Mouse (Mus musculus) limb, embryonic 15.5 days (tissue): ENCODE data around the gene Mrpl33. TPM values are rescaled to one million over a fixed set of nuclear protein-coding genes. Genes with fewer than 3 reads are reported as not detected.

Experiments
- ATAC-seq: fragments of 200-750 bp; cut with Nextera tagmentation; 2 replicates; pipeline ENCODE4 v1.8.0; 2017; ENCODE audit warnings: low read depth, moderate TSS enrichment; ENCODE audit not compliant: insufficient number of reproducible peaks, low FRiP score, low TSS enrichment
- H3K27ac ChIP-seq: fragments of 300-500 bp; sonication (generic); 2 replicates; pipeline ENCODE4 v1.5.1; 2015; ENCODE audit warnings: moderate library complexity, mild to moderate bottlenecking, inconsistent platforms
- H3K27me3 ChIP-seq: fragments of 300-500 bp; sonication (generic); 2 replicates; pipeline ENCODE4 v1.6.1; 2015; ENCODE audit warnings: inconsistent platforms
- H3K36me3 ChIP-seq: fragments of 300-500 bp; sonication (generic); 2 replicates; pipeline ENCODE4 v1.6.1; 2015; ENCODE audit warnings: inconsistent platforms
- H3K4me1 ChIP-seq: fragments of 300-500 bp; sonication (generic); 2 replicates; pipeline ENCODE4 v1.6.1; 2015; ENCODE audit warnings: inconsistent platforms
- H3K4me2 ChIP-seq: fragments of 300-500 bp; sonication (generic); 2 replicates; pipeline ENCODE4 v1.6.1; 2015; ENCODE audit warnings: mild to moderate bottlenecking, inconsistent platforms
- H3K4me3 ChIP-seq: fragments of 300-500 bp; sonication (generic); 2 replicates; pipeline ENCODE4 v1.5.1; 2015; ENCODE audit warnings: mild to moderate bottlenecking, inconsistent platforms
- H3K9ac ChIP-seq: fragments of 300-500 bp; sonication (generic); 2 replicates; pipeline ENCODE4 v1.6.1; 2015; ENCODE audit warnings: inconsistent platforms
- H3K9me3 ChIP-seq: fragments of 300-500 bp; sonication (generic); 2 replicates; pipeline ENCODE4 v1.6.1; 2016; ENCODE audit warnings: inconsistent platforms
- WGBS: fragments of 180-500 bp; shearing (Covaris S2); methylation state at CpG from one replicate; pipeline ENCODE4 v1.1.7; 2015; 5-methylcytosine and 5-hydroxymethylcytosine counted together
- polyA plus RNA-seq: library from polyadenylated mRNA; unstranded; fragments of >200 nt; fragmentation: Nextera tagmentation; extraction: Ambion mirVana; gene quantifications from 2 replicates; pipeline ENCODE4 v1.2.1, GENCODE M21; 2015

Mrpl33 gene
- polyA plus RNA-seq, 1 experiment from 2014 or later: 278 TPM

GRCm38 (mm10) chr5:31645798-31646197 is 49.1 kb downstream of the Mrpl33 start:
- Histone ChIP-seq H3K36me3 (peaks cover 6% of the 10 kb centered on the region), H3K4me1 (0 out of 2 replicates have a peak, but pooled peaks cover 2% of the 10 kb centered on the region), H3K9ac (no peak overlapping the region), H3K4me2 (no peak overlapping the region), H3K27me3 (no peaks in the 10 kb centered on the region), H3K4me3 (no peak overlapping the region), H3K27ac (no peak overlapping the region), H3K9me3 (no peaks in the 10 kb centered on the region)
- WGBS: 85% methylated on average over 6 of the region's 6 CpGs
- ATAC-seq: no peak

- 0 out of 2 replicates have a peak, but pooled peaks cover 2% of the 10 kb centered on the region for H3K4me1 ChIP-seq
- WGBS: 78% methylated on average over 6 of the region's 6 CpGs
- no peaks in the 10 kb centered on the region for H3K27me3 ChIP-seq
- no peak overlapping the region for H3K27ac ChIP-seq
- H3K4me3 ChIP-seq: no peak overlapping the region
- no peak overlapping the region for H3K4me2 ChIP-seq
- no peaks in the 10 kb centered on the region for H3K9me3 ChIP-seq
- H3K9ac ChIP-seq: no peak overlapping the region
- H3K36me3 ChIP-seq: peaks cover 6% of the 10 kb centered on the region; the same call in 1 of the 2 replicates
- ATAC-seq: no peak
Measured at GRCm38 (mm10) chr5:31646574-31646973, 49.8 kb downstream of the Mrpl33 start.

- ATAC-seq: no peak
- no peaks in the 10 kb centered on the region for H3K27me3 ChIP-seq
- H3K9me3 ChIP-seq: no peaks in the 10 kb centered on the region
- H3K4me3 ChIP-seq: no peak overlapping the region
- 0 out of 2 replicates have a peak, but pooled peaks cover 2% of the 10 kb centered on the region for H3K4me1 ChIP-seq
- WGBS: 82% methylated on average over 2 of the region's 2 CpGs
- H3K4me2 ChIP-seq: no peak overlapping the region
- peaks cover 6% of the 10 kb centered on the region; the same call in 1 of the 2 replicates for H3K36me3 ChIP-seq
- no peak overlapping the region for H3K27ac ChIP-seq
- H3K9ac ChIP-seq: no peak overlapping the region
Measured at GRCm38 (mm10) chr5:31647327-31647726, 50.6 kb downstream of the Mrpl33 start.

GRCm38 (mm10) chr5:31650518-31651288 is 54.0 kb downstream of the Mrpl33 start:
- no peak overlapping the region for H3K4me3 ChIP-seq
- no peak for ATAC-seq
- no peaks in the 10 kb centered on the region for H3K9me3 ChIP-seq
- no peaks in the 10 kb centered on the region for H3K4me1 ChIP-seq
- H3K27me3 ChIP-seq: no peaks in the 10 kb centered on the region
- H3K36me3 ChIP-seq: no peaks in the 10 kb centered on the region; the same call in 1 of the 2 replicates
- H3K9ac ChIP-seq: no peak overlapping the region
- H3K4me2 ChIP-seq: no peak overlapping the region
- no peak overlapping the region for H3K27ac ChIP-seq
- 83% methylated on average over 2 of the region's 2 CpGs for WGBS

- Histone ChIP-seq H3K27ac (no peak overlapping the region), H3K36me3 (no peaks in the 10 kb centered on the region; the same call in 1 of the 2 replicates), H3K9me3 (no peaks in the 10 kb centered on the region), H3K4me3 (no peak overlapping the region), H3K9ac (no peak overlapping the region), H3K4me2 (no peak overlapping the region), H3K4me1 (no peaks in the 10 kb centered on the region), H3K27me3 (no peaks in the 10 kb centered on the region)
- no peak for ATAC-seq
- WGBS: 76% methylated on average over 1 of the region's 1 CpGs
Measured at GRCm38 (mm10) chr5:31655688-31656190, 59.0 kb downstream of the Mrpl33 start.

- Histone ChIP-seq H3K4me1 (peaks cover 4% of the 10 kb centered on the region; the same call in 1 of the 2 replicates), H3K9me3 (no peaks in the 10 kb centered on the region), H3K4me3 (no peak overlapping the region), H3K9ac (no peak overlapping the region), H3K27ac (no peak overlapping the region), H3K36me3 (no peaks in the 10 kb centered on the region), H3K4me2 (no peak overlapping the region), H3K27me3 (no peaks in the 10 kb centered on the region)
- ATAC-seq: no peak
- WGBS: 13% methylated on average over 1 of the region's 1 CpGs
Measured at GRCm38 (mm10) chr5:31666176-31666575, 69.4 kb downstream of the Mrpl33 start.

GRCm38 (mm10) chr5:31668325-31668968 is 71.7 kb downstream of the Mrpl33 start:
- no peak overlapping the region for H3K4me3 ChIP-seq
- H3K27ac ChIP-seq: no peak overlapping the region
- H3K4me2 ChIP-seq: no peak overlapping the region
- no peaks in the 10 kb centered on the region for H3K27me3 ChIP-seq
- H3K9ac ChIP-seq: no peak overlapping the region
- H3K4me1 ChIP-seq: peaks cover 4% of the 10 kb centered on the region; the same call in 1 of the 2 replicates
- ATAC-seq: no peak
- H3K36me3 ChIP-seq: no peaks in the 10 kb centered on the region
- WGBS: 70% methylated on average over 13 of the region's 13 CpGs
- H3K9me3 ChIP-seq: no peaks in the 10 kb centered on the region

GRCm38 (mm10) chr5:31669984-31670383 is 73.2 kb downstream of the Mrpl33 start:
- ATAC-seq: no peak
- WGBS: 48% methylated on average over 5 of the region's 5 CpGs

GRCm38 (mm10) chr5:31671137-31671536 is 74.4 kb downstream of the Mrpl33 start:
- Histone ChIP-seq H3K9ac (no peak overlapping the region), H3K27me3 (no peaks in the 10 kb centered on the region), H3K36me3 (no peaks in the 10 kb centered on the region), H3K4me3 (no peak overlapping the region), H3K9me3 (no peaks in the 10 kb centered on the region), H3K4me1 (peaks cover 2% of the 10 kb centered on the region; the same call in 1 of the 2 replicates), H3K4me2 (no peak overlapping the region), H3K27ac (no peak overlapping the region)
- 48% methylated on average over 2 of the region's 2 CpGs for WGBS
- ATAC-seq: no peak

More at GRCm38 (mm10) chr5:31669984-31670383, 73.2 kb downstream of the Mrpl33 start:
- no peak overlapping the region for H3K9ac ChIP-seq
- no peak overlapping the region for H3K27ac ChIP-seq
- no peaks in the 10 kb centered on the region for H3K9me3 ChIP-seq
- H3K27me3 ChIP-seq: no peaks in the 10 kb centered on the region
- no peak overlapping the region for H3K4me3 ChIP-seq
- H3K36me3 ChIP-seq: no peaks in the 10 kb centered on the region
- H3K4me1 ChIP-seq: peaks cover 4% of the 10 kb centered on the region; the same call in 1 of the 2 replicates
- H3K4me2 ChIP-seq: no peak overlapping the region

GRCm38 (mm10) chr5:31673431-31673830 is 76.7 kb downstream of the Mrpl33 start:
- 67% methylated on average over 2 of the region's 2 CpGs for WGBS

GRCm38 (mm10) chr5:31678000-31678399 is 81.3 kb downstream of the Mrpl33 start:
- Histone ChIP-seq H3K9me3 (no peaks in the 10 kb centered on the region), H3K27ac (no peak overlapping the region), H3K9ac (no peak overlapping the region), H3K27me3 (no peaks in the 10 kb centered on the region), H3K4me2 (no peak overlapping the region), H3K4me1 (no peaks in the 10 kb centered on the region), H3K36me3 (no peaks in the 10 kb centered on the region), H3K4me3 (no peak overlapping the region)
- 47% methylated on average over 1 of the region's 1 CpGs for WGBS
- ATAC-seq: no peak

More at GRCm38 (mm10) chr5:31673431-31673830, 76.7 kb downstream of the Mrpl33 start:
- H3K4me3 ChIP-seq: no peak overlapping the region
- no peak overlapping the region for H3K9ac ChIP-seq
- H3K36me3 ChIP-seq: no peaks in the 10 kb centered on the region
- no peaks in the 10 kb centered on the region for H3K4me1 ChIP-seq
- H3K9me3 ChIP-seq: no peaks in the 10 kb centered on the region
- ATAC-seq: no peak
- H3K4me2 ChIP-seq: no peak overlapping the region
- no peak overlapping the region for H3K27ac ChIP-seq
- no peaks in the 10 kb centered on the region for H3K27me3 ChIP-seq

- 79% methylated on average over 4 of the region's 4 CpGs for WGBS
- ATAC-seq: no peak
- Histone ChIP-seq H3K4me1 (no peaks in the 10 kb centered on the region), H3K4me2 (no peak overlapping the region), H3K4me3 (no peak overlapping the region), H3K27ac (no peak overlapping the region), H3K9me3 (no peaks in the 10 kb centered on the region), H3K9ac (no peak overlapping the region), H3K36me3 (no peaks in the 10 kb centered on the region), H3K27me3 (no peaks in the 10 kb centered on the region)
Measured at GRCm38 (mm10) chr5:31680183-31680582, 83.4 kb downstream of the Mrpl33 start.
